Mouse (Mus musculus) B cell, adult 2 months (primary cell): ENCODE results near the gene G430095P16Rik.
A peak's percentile ranks its signal among the peaks of the same experiment; 100 is the strongest.

Experiments used
- DNase-seq, 2 experiments: peaks; one replicate each; pipeline ENCODE4 v3.0.0; 2022

G430095P16Rik gene

GRCm38 (mm10) chr8:84743517-84744420 lies 21.0 kb downstream of the G430095P16Rik start:
- DNase-seq: no peak

GRCm38 (mm10) chr8:84745032-84745925 lies 22.5 kb downstream of the G430095P16Rik start:
- DNase-seq: no peak

- DNase-seq: no peak
Observed at GRCm38 (mm10) chr8:84749519-84749918, 26.7 kb downstream of the G430095P16Rik start.

- no peak for DNase-seq
Observed at GRCm38 (mm10) chr8:84752734-84753582, 30.2 kb downstream of the G430095P16Rik start.

DNA sequence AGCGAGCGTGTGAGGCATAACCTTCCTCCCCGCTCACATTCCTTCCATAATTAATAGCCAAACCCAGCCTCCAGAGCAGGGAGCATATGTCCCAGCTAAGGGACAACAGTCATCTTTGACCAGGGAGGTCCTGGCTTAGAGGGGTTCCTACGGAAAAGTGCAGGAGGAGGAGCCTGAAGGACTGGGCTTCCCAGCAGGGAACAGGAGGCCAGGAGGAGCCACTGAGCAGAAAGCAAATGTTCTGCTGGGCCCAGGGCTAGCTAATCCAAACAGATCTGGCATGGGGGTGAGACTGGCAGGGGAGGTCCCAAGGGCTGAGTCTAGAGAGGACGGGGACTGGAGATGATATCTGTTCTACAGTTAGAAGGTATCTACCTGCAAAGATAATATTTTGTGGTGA lies 34.7 kb downstream of the G430095P16Rik start:
- DNase-seq: no peak

DNA sequence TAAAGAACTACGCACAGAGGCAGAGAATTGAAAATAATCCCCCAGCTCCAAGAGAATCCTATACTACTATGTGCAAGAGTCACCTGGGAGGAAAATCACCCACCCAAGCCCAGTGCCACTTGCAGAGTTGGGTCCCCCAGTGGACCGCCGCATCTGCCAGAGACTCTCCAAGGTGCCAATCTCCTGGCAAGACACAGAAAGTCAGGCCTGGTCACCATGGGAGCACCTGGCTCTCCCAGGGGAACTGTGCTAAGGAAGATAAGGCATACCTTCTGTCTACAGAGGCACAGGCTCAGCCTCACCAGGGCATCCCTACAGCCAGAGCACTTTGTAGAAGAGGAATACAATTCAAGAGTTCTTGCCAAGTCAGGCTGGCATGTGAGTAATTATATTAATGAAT lies 35.5 kb downstream of the G430095P16Rik start:
- DNase-seq: no peak

DNA sequence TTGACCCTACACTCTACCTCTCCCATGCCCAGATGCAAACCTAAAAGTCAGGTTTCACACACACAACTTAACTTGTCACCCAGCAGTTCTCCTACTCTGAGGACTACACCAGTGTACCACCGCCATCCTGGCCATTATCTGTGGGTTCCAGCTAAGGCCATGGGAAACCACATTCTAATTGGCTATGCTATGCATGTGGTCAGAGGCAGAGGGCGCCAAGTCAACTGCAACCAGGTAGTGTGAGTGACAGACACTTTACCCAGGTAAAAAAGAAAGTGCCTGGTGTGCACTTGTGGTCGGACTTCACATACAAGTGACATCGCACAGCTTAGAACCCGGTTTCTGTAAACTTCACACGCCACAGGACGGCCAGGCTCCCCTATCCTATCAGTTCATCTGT lies 36.3 kb downstream of the G430095P16Rik start:
- peak; percentile 37 to 40 for DNase-seq

GRCm38 (mm10) chr8:84759718-84760117 lies 36.9 kb downstream of the G430095P16Rik start:
- no peak for DNase-seq

GRCm38 (mm10) chr8:84760405-84760805 lies 37.6 kb downstream of the G430095P16Rik start:
- DNase-seq: no peak

- no peak for DNase-seq
Observed at GRCm38 (mm10) chr8:84760901-84761300, 38.1 kb downstream of the G430095P16Rik start.

- no peak for DNase-seq
Observed at GRCm38 (mm10) chr8:84764100-84764499, 41.3 kb downstream of the G430095P16Rik start.

- DNase-seq: no peak
Observed at GRCm38 (mm10) chr8:84764870-84765495, 42.2 kb downstream of the G430095P16Rik start.

- no peak for DNase-seq
Observed at GRCm38 (mm10) chr8:84765629-84766028, 42.8 kb downstream of the G430095P16Rik start.

GRCm38 (mm10) chr8:84766422-84766821 lies 43.6 kb downstream of the G430095P16Rik start:
- no peak for DNase-seq

DNA sequence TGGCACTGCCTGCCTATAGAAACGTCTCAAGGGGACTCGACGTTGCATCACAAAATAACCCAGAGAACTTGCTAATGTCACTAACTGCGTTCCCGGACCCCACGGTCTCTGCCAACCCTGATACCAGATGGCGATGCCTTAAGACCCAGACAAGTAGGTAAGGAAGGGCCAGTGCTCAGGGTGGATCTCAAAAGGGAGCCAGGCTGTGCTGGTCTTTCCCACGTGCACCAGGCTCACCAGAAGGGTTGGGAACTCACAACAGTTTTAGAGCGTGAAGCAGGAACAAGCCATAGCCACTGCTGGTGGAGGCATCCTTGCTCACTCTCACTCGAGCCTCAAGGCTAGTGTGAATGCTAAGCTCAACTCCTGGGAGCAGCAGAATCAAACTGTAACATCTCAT lies 44.4 kb downstream of the G430095P16Rik start:
- DNase-seq: no peak

GRCm38 (mm10) chr8:84768343-84769095 lies 45.7 kb downstream of the G430095P16Rik start:
- DNase-seq: no peak

- DNase-seq: no peak
Observed at GRCm38 (mm10) chr8:84769324-84769723, 46.5 kb downstream of the G430095P16Rik start.

DNA sequence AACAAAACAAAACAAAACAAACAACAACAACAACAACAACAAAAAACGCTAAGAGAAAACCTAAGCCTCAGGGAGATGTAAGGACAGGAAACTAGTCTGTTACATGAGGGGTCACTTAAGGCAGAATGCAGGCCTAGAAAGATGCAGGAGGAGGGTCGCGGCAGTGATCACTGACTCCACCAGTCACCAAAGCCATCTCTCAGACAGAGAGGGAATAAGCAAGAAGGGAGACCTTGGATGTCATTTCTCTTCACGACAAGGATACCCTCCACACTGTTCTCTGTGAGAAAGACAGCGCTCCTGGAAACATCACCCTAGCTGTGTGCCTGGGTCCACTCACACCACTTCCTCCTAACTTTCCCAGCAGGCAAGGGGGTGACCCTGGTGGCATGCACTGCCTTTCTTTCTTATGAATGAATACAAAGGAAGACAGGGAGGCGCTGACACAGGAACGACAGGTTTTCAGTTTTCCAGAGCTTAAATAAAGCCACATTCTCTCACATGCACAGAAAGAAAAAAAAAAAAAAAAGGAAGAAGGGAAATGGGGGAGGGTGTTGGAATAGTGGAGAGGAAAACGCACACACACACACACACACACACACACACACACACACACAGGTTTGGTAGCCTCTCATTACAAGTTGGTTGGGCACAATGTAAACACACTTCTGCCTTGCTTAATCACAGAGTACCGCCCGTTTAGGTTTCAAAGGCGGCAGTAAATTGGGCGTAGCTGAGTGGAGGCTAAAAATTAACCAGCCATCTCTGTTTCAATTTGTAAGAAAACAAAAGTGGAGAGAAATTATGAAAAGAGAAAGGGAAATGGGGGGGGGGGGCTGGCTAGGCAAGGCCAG lies 47.5 kb downstream of the G430095P16Rik start:
- no peak for DNase-seq

- DNase-seq: no peak
Observed at GRCm38 (mm10) chr8:84771000-84771687, 48.3 kb downstream of the G430095P16Rik start.

DNA sequence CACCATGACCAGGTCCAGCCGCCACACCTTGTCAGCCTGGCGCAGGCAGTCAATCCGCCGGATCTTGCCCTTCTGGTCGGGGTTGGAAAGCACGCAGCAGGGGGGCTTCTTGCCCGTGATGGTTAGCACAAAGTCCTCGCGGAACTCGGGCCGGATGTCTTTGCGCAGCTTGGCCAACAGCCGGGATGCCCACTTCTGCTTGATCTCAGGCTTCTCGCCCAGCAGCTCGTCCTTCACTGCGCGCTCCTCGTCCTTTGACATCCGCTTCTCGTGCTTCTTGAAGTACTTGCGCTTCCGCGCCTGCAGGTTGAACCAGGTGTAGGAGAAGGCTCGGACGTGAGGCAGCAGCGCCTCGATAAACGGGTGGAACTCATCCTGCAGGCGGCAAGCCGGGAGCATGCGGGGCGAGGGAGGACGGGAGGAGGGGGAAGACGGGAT lies 49.2 kb downstream of the G430095P16Rik start:
- DNase-seq: no peak
